Mouse (Mus musculus) induced T-regulatory cell, adult 2 months (primary cell): ENCODE data around the gene Plcb1.

ENCODE experiments used
- DNase-seq: peaks from one replicate; pipeline ENCODE4 v3.0.0-alpha.2; 2012; ENCODE audit warnings: low read depth

Gene Plcb1

DNA sequence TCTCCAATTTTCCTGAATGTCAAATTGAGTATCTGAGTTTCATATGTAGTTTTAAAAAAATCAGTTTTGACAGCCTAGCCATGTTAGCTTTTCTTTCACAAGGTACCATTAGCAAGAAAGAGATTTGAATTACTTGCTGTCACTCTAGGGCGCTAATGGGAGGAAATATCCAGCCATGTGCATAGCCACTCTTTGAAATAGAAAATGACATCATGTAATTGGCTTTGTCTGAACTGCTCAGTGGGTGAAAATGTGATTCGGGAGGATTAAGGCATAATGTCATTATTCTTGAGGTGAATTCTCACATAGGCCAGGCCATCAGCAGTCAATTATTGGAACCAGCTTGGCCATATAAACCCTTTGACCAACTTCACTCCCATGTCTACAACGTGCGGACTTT lies 285.5 kb downstream of the Plcb1 start:
- DNase-seq = no peak

DNA sequence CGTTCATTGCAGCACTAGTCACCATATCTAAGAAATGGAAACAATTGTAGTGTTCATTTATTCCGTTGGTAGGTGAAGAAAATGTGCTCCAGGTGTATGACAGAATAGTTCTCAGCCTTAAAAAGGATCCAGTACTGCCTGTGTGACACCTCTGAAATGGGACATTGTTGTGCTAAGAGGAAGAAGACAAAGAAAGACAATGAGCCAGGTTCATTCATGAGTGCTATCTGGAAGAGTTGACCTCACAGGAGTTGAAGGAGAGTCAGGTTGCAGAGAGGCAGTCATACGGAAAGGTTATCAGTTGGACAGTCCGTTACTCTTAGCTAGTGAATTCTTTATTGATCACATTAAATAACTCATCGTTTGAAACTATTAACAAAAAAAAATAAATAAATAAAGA lies 286.6 kb downstream of the Plcb1 start:
- DNase-seq = no peak

DNA sequence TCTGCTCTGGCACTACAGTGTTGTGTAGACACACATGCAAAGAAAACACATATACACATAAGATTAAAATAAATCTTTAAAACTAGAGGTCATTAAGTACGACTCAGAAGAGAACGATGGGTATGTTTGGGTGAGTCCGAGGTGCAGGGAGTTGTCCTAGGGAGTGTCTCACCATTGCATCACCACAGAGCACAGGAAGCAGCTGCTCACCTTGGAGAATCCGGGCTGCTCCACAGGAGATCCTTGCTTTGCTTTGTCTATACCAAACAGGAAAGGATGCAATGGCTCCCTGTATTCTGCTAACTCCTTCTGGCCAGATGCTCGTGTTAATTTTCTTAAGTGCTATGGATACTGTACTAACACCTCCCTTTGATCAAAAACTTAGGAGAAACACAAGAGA lies 287.1 kb downstream of the Plcb1 start:
- DNase-seq = no peak

DNA sequence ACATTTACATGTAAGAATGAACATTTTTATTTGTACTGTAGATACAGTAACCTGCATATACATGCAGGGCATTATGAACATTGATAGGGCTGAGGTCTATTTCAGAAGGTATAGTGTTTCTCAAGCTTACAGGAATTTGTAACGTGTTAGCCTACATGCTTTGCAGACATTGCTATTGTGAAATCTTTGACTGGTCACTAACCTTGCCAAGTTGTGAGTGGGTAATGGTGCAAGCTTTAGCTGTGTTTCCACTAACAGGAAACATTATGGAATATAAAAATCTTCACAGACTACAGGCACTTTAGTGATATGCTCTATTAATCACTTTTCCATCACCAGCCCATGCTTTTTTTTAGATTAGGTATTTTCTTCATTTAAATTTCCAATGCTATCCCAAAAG lies 289.5 kb downstream of the Plcb1 start:
- DNase-seq = no peak

DNA sequence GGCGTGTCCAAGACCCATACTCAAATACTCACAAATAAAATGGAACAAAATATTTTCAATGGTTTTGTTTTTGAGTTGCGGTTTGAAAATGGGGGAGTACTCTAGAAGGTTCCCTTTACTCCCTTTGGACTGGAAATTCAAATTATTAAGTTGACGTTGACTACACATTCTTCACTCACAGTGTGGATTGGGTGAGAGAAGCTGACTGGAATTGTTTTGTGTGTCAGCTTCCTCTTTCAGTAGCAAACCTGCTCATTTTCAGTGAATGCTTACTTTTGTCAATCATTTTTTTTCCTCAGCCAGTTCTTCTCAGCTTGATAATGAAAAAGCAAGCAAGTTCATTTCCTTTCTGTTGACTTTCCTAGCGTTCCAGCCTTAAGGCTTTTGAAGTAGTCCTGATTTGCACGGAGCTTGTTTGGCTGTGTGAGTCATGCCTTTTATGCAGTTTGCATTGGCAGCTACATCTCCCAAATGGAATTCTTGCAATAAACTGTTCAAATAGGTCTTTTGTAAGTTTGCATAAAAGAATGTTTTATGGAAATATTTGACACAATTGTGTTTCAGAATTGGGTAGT lies 306.8 kb downstream of the Plcb1 start:
- DNase-seq = no peak

DNA sequence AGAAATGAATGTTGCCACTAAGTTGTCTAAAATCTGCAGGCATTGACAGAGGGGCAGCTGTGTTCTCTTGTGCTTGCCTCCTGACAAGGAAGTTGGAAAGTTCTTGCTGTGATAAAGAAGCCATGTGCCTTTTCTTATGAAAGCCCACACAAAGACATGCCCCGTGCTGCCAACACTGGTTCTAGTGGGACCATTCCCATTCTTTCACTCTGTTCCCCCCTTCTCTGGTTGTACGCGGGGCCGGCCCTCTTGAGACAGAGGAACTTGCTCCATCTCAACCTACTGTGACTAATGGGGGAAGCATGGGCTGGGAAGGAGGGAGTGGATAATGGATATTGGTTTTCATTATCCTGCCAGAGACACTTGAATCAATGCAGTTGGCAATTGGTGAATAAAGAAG lies 315.4 kb downstream of the Plcb1 start:
- DNase-seq = no peak

DNA sequence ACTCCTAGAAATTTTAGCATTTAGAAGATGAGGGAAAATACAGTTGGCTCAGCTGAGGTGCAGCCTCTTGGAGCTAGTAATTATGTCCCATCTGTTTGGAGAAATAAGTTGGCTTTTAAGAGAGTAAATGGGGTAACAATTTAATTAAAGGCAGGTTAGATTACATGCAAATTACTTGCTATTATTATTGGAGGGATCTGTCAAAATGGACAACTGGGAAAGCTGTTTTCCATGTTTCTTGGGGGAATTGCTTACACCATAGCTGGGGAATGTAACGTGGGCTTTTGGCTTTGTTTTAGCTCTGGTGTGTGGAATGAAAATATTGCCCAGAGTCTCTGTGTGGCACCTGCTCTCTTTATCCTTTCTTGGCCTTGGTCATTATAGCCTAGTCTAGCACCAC lies 316.1 kb downstream of the Plcb1 start:
- DNase-seq = no peak

DNA sequence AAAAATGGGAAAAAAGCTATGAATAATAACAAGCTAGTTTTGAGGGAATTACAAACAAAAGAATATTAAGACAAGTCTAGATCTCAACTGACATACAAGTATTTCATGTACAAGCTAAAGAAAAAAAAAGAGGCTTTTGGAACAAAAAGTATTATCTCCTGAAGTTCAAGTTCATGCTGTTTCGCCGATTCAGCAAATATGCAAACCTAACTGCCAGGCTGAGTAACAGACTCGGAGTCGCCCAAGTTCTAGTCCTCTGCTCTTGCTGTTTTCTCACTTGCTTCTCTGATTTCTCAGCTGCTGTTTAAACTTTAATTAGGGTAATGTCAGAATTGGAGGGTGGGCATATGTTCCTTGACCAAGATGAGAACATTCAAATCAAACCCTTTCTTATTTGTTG lies 320.8 kb downstream of the Plcb1 start:
- DNase-seq = no peak

DNA sequence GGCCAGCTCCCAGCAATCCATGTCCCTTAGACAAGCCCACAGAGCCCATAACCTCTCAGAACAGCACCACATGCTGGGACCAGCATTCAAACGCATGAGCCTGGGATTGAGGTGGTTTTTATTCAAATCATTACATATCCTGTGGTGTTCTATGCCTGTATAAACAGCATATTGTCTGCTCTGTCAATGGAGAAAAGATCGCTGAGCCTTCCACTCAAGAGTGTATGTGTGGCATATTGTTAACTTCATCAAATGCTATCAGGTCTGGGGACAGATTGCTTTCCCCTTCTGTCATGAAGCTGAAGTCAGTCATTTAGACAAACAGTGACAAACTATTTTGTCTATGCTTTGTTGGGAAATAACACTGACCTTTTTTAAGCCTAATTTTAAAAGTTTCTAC lies 322.7 kb downstream of the Plcb1 start:
- DNase-seq = no peak

DNA sequence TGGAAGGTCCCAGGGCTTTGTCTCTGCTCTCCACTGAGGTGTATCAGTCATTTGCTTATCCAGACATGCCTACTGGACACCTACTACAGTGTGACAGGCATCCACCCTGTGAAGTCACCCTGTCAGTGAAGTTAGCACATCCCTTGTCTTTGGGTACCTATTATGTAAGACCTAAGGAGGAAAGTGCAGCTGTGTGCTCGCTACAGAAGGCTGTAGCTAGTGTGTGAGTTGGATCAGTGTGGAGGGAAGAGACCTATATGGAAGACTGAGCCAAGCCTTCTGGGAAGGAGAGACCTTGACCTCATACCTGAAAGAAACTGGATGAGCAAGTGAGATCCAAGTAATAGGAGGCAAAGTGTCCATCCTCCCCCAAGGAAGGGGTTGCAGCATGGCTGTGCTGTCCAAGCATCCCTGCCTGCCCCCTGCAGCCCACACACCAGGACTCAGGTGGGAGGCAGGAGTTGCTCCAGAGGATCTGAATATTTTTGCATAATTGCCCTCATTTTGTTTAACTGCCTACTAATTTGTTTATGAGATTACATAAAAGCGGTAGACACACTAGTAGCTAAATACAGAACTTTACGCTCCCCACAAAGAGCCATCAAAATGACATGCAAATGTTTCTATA lies 328.7 kb downstream of the Plcb1 start:
- DNase-seq = no peak

DNA sequence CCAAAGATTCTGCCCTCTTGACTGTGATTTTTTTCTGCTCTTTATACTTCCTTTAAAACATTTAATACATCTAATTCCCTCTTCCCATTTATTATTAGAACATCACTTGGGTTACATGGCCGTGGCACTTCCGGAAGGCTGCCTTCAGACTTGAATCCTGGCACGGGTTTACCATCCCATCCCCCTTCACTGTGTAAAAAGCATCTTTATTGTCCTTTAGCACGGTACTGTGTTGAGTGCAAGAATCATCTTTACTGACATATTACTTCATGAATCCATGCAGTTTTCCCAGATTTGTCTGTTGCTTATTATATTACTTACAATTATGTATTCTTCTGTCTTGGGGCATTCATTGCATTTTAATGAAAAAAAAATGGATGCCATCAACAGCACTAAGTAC lies 337.2 kb downstream of the Plcb1 start:
- no peak for DNase-seq

DNA sequence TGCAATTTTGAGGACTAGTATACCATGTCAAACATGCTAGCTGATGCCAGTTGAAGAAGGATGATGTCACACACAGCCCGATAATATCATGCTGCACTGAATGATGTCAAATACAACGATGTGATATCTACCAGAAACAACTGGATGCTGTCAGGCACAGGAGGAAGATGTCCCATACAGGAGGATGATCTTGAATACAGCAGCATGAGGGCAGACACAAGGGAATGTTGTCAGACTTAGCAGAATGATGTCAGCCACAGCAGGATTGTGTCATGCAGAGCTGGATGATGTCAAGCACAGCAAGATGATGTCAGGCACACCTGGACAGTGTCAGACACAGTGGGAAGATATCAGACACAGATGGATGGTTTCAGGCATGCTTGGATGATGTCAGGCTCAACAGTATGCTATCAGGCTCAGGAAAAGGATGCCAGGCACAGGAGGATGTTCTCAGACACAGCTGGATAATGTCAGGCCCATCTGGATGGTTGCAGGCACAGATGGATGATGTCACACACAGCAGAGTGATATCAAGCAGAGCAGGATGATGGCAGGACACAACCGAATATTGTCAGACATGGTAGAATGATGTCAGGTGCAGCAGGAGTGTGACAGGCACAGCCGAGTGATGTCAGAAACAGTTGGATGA lies 338.0 kb downstream of the Plcb1 start:
- no peak for DNase-seq

DNA sequence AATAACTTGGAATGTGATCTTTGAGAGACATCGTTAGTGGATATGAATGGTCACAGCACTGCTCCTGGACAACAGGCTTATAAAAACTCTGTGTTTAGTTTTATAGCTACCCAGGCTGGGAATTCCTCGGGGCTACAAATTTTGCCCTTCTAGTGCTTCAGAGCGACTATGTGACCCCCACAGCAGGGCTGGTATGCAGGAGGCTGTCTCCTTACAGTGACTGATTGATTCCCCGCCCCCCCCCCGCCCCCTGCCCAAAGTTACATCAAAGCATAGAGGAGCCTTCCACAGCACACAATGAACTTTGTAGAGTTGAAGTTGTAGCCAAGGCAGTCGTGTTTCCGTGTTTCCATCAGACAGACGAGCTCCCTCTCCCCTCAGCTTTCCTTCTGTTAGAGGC lies 354.7 kb downstream of the Plcb1 start:
- no peak for DNase-seq

DNA sequence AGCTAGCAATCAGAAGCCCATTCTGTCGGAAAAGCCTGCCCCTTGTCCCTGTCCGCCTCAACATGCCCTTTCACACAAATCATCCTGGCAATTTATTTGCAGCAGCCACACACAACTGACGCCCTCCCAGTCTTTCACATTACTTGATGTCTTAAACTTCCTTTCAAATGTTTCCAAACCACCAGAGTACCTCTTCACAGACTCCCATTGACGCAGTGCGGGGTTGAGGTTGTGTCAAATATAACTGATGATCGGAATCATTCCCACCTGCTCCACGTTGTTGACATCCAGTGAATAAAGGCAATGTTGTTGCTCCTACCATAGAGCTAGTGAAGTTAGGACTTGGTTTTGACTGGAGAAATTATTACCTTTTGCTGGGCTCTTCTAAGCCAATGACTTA lies 366.4 kb downstream of the Plcb1 start:
- DNase-seq = no peak

DNA sequence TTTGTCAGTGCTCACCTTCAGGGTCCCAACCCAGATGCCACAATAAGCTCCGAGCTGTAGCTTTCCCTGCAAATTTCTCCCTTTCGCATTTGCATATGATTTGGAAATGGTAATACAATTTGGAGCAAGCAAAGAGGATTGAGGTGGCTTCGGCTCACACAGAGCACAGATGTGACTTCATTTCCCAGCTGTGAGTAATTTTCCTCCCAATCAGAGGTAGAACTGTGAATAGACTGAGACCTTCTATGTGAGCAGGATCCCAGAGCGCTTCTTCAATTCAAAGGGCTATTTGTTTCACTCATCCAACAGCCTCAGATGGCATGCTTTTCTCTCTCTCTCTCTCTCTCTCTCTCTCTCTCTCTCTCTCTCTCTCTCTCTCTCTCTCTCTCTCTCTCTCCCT lies 367.4 kb downstream of the Plcb1 start:
- no peak for DNase-seq

DNA sequence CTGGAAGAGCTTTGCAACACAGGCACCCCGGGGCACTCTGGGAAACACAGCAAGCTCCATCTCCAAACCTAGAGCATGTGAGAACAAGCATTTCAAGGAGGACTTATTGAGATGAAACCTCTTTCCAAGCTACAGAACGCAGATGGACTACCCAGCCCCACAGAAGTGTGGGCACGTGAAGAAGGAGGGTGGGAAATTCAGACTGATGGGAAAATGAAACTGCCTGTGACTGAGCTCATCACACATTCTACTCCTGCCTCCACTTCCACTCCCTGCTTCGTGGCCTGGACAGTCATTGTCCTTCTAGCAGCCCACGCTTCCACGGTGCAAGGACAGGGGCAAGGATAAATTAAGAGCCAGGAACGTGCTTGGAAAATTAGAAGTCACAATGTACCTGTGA lies 370.2 kb downstream of the Plcb1 start:
- no peak for DNase-seq

DNA sequence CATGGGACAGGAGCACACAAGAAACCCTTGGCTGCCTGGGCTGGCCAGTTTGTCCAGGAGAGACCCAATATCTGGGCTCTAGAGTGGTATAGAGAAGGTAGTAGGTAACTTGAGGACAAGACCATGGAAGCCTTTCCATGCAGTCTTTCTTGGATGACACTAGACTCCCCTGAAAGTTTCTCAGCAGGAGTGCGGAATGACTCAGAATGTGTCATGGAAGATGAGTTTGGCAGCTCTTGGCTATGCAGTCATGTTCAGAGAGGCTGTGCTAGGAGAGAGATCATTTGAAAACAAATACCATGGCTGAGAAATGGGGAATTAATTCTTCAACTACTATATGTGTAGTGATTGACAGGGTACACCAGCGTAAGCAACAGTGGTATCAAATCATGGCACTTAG lies 372.1 kb downstream of the Plcb1 start:
- no peak for DNase-seq

DNA sequence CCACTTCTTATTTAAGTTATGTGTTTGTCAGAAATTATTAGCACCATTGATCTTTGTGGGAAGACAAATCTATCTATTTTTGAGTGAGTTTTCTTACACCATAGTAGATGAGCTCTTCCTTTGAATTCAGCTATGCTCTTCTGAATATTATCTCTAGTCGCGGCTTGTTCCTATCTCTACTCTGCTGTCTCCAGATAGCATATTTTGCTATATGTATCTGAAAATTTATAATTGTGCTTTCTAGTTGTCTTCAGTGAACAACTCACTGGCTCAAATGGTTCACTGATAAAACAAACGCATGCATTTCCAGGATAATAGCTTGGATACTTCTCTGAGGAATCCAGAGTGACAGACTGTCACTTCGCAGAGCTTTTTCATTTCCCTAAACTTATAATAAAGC lies 375.8 kb downstream of the Plcb1 start:
- DNase-seq = no peak

DNA sequence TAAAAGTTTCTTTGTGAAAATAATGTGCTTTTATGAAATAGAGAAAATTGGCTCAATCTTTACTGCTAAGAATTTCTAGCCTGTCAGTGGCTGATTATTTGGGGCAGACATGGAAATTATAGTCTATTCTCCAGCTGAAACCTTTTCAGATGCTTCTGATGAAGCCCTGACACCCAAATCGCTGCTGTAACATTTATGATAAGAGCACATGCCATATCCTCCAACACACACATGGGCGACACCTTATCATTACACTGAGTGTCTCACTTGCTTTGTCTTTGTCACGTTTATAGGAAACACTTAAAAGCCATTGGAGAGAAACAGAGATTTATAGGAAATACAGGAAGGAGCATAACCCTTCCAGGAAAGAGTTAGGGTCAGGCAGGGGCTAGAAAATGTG lies 379.6 kb downstream of the Plcb1 start:
- DNase-seq = no peak

DNA sequence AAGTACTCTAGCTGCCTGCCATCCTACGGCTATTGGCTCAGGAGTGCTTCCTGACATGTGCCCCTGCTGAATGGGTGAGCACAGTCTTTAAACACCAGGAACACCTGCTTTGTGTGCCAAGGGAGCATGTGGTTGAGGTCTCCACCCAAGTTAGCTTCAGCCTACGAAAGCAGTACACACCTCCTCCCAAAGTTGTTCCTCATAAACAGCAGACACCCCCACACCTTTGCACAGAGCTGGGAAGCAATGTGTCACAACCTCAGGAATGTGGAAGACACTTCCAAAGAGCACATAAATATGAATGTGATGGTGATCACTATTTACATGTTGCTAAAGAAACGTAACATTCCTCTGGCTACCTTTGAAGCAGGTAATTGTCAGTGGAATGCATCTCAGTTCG lies 389.7 kb downstream of the Plcb1 start:
- DNase-seq = no peak

DNA sequence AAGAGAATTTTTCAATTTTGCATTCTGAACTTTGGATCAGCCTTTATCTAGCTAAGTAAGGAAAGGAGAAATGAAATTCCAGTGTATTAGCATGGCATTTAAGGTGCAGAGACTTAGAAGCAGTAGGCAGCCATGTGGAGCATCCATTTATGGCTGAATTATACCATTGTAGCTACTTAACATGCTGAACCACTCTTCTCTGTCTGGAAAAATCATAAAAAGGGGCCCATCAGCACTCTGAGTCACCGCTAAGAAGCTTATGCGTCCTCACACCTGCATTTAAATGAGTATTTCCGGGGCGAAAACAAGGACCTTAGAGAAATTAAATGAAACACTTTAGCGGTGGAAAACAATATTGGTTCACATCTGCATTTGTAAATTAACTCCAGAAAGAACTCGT lies 401.8 kb downstream of the Plcb1 start:
- DNase-seq = no peak

DNA sequence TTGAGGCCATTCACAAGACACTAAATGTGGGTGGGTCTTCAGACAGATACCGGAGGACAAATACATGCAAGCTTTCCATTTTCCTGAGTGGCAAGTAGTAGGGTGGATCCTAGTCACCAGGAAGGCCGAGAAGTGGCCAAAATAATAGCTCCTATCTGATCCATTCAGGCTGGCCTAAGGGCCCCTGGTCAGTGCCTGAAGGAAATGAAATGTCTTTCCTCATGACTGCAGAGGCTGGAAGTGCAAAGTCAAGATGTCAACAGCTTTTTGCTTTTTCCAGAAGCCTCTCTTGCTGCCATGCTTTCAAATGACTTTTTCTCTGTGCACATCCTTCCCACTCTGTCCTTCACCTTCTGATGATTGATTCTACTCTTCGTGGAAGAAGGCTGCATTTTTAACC lies 415.0 kb downstream of the Plcb1 start:
- no peak for DNase-seq

DNA sequence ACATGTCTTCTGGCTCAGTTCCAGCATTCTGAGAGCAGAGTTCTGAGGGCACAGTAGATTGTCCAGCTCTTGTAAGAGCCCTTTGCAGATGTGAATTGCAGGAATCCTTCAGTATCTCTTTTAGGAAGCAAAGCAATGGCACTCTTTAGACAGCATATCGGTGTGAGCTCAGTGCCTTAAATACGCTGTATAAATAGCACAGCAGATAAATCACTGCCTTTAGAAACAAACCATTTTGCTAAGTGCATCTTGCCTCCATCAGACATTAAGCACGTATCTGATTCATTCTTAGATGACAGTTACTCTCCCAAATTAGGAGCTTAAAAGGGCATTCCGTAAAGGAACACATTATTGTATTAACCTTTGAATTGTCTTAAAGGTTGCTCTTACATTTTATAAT lies 416.5 kb downstream of the Plcb1 start:
- DNase-seq = no peak
